Mouse (Mus musculus): ENCODE measurements around the gene Wdr43.
A peak's percentile ranks its signal among the peaks of the same experiment; 100 is the strongest.

Gene Wdr43

GRCm38 (mm10) chr17:71615638-71616318 lies at the start of gene Wdr43:
Gene Wdr43 (plus strand): TSS chr17:71615895.
- peak; percentile 96 to 97 for DNase-seq

GRCm38 (mm10) chr17:71579176-71579705 lies 36.5 kb upstream of the Wdr43 start:
- no peak for DNase-seq

DNA sequence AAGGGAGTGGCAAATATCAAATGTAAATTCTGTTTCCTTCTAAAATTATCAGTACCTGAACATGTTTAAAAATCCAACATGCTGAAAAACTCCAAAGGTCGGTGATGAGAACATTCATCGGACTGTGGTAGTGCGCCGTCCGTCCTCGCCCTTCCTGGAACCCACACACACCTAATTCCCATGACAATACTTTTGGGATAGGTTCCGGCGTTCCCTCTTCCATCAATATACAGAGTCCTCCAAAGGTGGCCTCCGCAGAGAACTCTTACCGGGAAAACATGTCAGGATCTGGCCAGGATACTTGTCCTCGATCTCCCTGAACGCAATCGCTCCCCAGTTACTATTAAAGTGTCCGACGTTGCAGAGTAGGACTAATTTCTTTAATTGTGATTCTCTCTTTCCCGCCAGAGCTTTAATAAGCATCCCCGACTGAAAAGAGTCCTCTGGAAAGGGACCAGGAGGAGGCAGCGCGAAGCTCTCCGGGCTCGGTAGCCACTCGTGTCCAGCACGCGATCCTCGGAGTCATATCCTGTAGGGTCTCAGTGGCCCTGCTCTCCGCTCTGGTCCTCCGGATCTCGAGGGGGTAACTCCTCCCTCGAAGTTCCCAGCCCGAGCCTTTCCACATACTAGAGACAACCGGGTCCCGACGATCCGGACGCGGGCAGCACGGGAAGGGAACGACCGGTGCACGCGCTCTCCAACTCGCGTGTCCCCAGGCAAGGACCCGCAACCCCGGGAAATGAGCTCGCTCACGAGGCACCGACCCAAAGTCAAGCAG lies 17.6 kb upstream of the Wdr43 start:
- no peak for DNase-seq

GRCm38 (mm10) chr17:71598659-71599554 lies 16.8 kb upstream of the Wdr43 start:
- peak; percentile 90 to 93 for DNase-seq

- no peak for DNase-seq
Measured at GRCm38 (mm10) chr17:71616319-71617032, 781 bp downstream of the Wdr43 start.

DNA sequence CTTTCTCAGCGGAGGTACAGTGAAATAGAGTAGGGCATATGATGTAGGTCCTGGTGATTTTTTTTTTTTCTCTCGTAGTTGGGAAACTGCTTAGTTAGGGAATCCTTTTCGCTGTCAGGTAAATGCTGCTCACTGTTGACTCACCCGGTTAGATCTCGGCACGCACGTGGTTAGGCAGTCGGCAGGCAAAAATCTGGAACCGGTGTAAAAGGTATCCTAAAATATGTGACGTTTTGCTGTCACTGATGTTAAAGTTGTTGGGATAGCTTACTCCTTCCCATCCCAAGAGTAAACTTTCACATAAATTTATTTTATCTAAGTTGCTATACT lies 1.3 kb downstream of the Wdr43 start:
- DNase-seq: no peak

GRCm38 (mm10) chr17:71617974-71618373 lies 2.3 kb downstream of the Wdr43 start:
- no peak for DNase-seq

- no peak for DNase-seq
Measured at GRCm38 (mm10) chr17:71631806-71632205, 16.1 kb downstream of the Wdr43 start.

DNA sequence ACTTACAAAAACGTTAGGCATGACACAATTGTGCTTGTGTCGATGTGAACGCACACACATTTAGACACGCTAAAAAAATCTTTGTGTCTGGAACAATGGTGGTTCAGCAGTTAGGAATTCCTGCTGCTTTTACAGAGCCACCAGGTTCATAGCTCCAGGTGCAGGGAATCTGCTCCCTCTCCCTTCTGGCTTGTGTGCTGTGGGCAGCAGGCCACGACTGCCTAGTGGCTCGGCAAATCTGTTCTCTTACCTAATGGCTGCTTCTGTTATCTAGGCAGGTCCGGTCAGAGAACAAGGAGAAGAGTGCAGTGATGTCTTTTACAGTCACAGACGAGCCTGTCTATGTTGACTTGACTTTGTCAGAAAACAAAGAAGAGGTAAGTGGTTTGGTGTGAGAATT lies 17.7 kb downstream of the Wdr43 start:
- DNase-seq: no peak

GRCm38 (mm10) chr17:71636786-71637185 lies 21.1 kb downstream of the Wdr43 start:
- no peak for DNase-seq

DNA sequence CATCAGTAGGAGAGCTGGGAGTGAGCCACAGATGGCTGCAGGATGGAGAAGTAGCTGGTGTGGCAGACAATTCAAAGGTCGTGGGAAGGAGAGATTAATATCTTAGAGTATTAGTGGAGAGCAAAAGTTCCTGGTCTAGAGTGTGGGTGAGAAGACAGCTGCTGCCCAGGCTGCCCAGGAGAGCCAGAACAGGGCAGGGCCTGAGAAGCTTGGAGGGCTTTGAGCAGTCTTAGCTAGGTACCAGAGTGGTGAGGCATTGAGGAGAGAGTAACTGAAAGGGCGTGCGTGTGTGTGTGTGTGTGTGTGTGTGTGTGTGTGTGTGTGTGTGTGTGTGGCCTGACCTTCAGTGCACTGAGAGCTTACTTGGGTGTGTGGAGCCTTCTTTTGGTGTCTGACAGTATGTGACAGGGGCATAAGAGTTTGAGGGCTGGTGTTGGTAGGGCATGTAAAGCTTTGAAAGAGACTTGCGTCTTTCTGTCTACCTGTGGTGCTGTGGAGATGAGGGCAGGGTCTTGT lies 22.1 kb downstream of the Wdr43 start:
- DNase-seq: no peak

GRCm38 (mm10) chr17:71639056-71639455 lies 23.4 kb downstream of the Wdr43 start:
- peak in 1 of 2 experiments; percentile 11 for DNase-seq

DNA sequence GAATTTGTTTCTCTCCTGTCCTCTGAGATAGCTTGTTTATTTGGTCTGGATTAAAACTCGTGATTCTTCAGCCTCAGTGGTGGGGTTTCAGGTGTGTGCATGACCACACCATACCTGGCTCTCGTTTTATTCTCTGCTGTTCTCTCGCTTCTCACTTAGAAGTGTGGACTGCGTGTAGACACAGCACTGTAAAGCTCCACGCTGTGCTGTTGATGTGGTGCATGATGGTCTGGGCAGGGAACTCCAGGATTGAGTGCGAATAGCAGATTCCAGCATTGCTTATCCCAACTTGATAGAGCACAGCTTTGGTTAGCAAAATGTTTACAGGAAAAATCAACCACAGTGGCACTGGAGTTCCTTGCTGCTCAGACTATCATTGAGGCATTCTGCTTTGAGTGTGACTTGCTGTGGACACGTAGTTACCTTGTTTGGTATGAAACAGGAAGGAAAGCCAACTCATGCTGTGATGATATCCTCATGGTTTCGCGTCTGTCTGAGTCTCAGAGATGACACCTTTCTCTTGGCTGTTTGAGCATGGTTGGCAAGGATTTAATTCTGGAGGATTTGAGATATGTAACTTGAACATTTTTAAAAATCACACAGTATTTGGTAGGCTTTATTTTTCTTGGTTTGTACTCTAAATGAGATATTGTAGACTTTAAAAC lies 24.9 kb downstream of the Wdr43 start:
- DNase-seq: no peak

DNA sequence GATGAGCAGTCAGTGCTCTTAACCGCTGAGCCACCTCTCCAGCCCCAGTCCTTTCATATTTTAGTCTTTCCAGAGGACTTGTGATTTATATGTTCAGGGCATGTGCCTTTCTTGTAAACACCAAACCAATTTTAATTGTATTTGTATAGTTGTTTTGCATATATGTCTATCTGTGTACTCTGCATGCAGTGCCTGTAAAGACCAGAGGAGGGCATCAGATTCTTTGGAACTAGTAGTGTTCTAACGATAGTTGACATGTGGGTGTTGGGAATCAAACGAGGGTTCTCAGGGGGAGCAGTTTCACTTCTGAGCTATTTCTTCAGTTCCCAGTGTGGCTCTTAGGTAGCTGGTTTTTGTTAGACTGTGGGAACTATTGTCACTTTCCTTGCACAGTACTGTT lies 26.5 kb downstream of the Wdr43 start:
- no peak for DNase-seq

DNA sequence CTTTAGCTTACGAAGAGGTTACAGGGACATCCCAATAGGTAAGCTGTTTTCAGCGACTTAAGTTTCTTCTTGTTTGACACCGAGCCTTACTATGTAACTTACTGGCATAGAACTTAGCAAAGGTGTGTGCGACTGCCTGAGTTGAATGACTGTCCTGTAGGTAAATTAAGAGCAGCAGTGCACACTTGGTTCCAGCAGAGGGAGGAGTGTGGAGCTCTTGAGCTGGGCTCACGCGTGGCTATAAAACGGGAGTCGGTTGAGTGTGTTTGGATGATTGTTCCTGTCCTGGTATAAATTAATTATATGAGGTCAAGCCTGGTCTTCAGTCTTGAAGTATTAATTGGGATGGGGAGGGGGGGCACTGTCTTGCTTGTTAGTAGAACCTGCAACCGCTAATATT lies 34.3 kb downstream of the Wdr43 start:
- DNase-seq: no peak

DNA sequence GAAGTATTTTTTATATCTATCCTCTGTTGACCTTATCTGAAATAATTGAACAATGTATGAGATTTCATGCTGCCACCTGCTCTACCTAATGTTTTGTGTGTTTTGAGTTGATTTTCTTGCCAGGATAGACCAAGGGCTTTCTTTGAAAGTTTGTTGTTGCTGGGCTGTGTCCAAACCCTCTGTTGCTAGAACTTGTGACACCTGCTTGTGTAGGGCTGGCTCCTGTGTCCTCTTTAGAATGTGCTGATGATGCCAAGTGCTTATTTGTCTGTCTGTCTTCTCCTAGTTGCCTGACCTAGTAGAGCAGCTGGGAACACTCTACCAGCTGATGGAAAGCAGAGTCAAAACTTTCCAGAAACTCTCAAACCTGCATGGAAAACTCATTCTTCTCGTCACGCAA lies 36.8 kb downstream of the Wdr43 start:
- no peak for DNase-seq

GRCm38 (mm10) chr17:71652934-71653333 lies 37.2 kb downstream of the Wdr43 start:
- no peak for DNase-seq

DNA sequence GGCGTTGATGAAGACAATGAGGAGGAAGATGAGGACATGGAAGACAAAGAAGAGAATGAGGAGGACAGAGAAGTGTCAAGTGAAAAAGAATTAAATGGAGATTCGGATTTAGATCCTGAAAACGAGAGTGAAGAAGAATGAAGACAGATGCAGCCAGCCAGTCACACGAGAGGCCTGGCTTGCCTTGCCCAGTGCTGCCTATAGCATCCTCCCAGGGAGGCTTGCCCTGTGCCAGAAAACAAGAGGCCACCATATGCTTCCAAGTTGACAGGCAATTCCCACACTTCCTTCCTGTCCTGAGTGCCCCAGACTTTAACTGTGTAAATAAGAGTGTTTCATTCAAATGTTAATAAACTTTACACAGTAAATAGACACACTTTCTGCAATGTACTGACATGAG lies 41.8 kb downstream of the Wdr43 start:
- DNase-seq: no peak

GRCm38 (mm10) chr17:71658666-71659065 lies 43.0 kb downstream of the Wdr43 start:
- no peak for DNase-seq

DNA sequence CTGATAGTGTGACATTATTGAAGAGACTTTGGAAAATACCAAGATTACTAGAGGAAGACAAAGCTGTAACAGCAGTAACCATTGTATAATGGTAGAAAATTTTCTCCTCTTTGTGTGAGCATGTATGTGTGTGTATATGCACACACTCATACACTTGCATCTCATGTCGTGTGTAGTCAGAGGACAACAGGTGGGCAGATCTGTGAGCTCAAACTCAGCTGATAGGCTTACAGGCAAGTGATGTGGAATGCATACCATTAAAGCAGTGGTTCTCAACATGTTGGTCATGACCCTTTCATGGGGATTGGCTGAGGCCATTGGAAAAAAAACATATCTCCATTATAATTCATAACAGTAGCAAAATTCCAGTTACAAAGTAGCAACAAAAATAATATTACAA lies 44.7 kb downstream of the Wdr43 start:
- no peak for DNase-seq

DNA sequence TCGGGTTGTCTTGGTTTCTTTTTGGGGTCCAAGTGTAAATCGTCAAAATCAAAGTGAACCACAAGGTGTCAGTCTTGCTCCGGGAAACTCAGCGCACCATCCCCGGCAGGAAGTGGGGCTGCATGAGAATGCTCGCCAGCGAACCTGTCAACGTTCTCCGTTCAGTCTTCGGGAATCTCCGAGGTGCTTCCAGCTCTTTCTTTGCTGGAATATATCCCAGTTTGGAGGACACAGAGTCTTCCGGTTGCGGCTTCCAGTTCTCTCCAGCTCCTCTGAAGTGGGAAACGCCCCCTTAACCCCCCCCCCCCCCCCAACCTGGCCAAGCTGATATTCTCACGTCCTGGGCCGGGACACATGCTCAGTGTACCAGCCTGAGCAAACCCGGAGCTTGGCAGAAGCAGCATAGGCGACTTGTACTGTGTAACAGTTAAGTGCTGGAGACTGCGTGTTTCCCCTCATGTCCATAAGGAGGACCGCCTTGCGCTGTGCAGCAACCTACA lies 47.1 kb downstream of the Wdr43 start:
- peak; percentile 41 to 69 for DNase-seq

DNA sequence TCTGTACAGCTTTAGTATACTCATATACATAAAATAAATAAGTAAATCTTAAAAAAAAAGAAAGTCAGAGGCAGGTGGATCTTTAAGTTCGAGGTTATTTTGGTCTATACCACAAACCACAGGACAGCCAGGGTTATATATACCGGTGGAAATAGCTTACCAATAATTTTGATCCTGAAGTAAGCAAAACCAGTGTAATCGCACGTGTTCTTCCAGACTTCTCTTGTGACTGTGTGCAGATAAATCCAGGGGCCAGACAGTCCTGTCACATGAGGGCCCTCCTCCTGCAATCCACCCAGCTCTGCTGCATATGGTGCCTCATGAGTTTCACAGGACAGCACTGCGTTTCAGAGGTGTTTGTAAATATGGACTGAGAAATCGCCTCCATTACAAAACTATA lies 47.8 kb downstream of the Wdr43 start:
- no peak for DNase-seq
